7 mouse cellular contexts compared by ENCODE assay signal in the genomic region with DNA sequence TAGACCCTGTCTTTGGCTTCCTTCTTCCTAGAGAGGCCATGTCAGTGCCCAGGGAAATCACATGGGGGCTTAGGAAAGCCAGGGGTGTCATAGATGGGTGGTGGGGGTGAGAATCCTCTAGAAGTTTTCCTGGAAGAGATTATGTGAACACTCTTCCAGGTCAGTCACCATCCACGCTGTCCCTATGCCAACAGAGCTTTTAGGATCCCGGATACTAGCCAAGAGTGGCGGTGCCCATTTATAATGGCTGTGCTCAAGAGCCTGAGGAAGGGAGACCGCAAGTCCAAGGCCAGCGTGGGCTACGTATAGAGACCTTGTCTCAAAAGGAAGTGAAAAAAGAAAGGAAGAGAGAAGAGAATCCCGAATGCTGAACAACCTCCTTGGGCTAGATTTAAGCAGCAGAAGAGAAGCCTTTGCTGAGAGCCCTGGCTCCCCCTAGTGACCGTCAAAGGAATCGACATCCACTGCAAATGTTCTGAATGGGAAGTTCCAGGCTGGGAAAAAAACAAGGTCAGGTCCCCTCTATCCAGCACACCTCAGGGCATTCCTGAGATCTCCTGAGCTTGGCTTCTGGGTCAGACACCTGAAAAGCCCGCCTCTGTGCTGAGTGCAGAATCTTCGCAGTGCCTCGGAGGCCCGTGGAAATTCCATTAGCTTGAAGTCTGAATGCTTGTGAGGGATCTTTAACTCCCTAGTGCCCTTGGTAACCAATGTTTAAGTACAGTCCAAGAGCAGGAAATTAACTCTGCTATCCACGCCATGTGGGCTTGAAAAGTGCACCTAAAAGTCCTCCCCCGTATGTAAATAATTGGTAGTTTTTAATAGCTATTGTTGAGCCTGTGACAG. TPM values are rescaled to one million over a fixed set of nuclear protein-coding genes. Genes with fewer than 3 reads are reported as not detected.
DNase-seq lines count a peak whose midpoint lies in the region; ATAC-seq and TF ChIP-seq lines count a peak whose summit lies in the region.

No protein-coding gene starts in this region.

- 26% methylated on average over 15 of the region's 15 CpGs for WGBS in forebrain, postnatal 0 days
- 32% methylated on average over 15 of the region's 15 CpGs for WGBS in intestine, embryonic 14.5 days
- WGBS in midbrain, embryonic 12.5 days: 29% methylated on average over 15 of the region's 15 CpGs
- WGBS in small intestine, adult 2 months: 23% methylated on average over 15 of the region's 15 CpGs

- no peak overlapping the region for H3K9ac ChIP-seq in forebrain, postnatal 0 days
- no peak overlapping the region for H3K9ac ChIP-seq in intestine, embryonic 14.5 days (ENCODE audit: low read length)
- no peak overlapping the region for H3K9ac ChIP-seq in midbrain, embryonic 12.5 days (replicated peaks)

- H3K27ac ChIP-seq in forebrain, postnatal 0 days (ENCODE audit: low read depth, low read length): no peak overlapping the region
- H3K27ac ChIP-seq in intestine, embryonic 14.5 days (ENCODE audit: low read depth): no peak overlapping the region
- H3K27ac ChIP-seq in midbrain, embryonic 12.5 days (replicated peaks): no peak overlapping the region
- no peak overlapping the region for H3K27ac ChIP-seq in small intestine, adult 2 months (ENCODE audit: insufficient read depth, low read depth, low read length)

- no peak overlapping the region for H3K4me3 ChIP-seq in forebrain, postnatal 0 days (ENCODE audit: low read depth, low read length)
- H3K4me3 ChIP-seq in intestine, embryonic 14.5 days (ENCODE audit: low read depth, low read length): no peak overlapping the region
- no peak overlapping the region for H3K4me3 ChIP-seq in midbrain, embryonic 12.5 days
- H3K4me3 ChIP-seq in small intestine, adult 2 months (ENCODE audit: low read depth, low read length): no peak overlapping the region

- TF ChIP-seq CTCF in forebrain, postnatal 0 days (IDR thresholded peaks at IDR 0.05; ENCODE audit: low read depth): peak; percentile 92
- peak; percentile 88; the same call in 1 of the 2 replicates for TF ChIP-seq CTCF in small intestine, adult 2 months (IDR thresholded peaks at IDR 0.05; ENCODE audit: extremely low read depth, insufficient read length, insufficient replicate concordance, low read depth, low read length)

- H3K4me2 ChIP-seq in forebrain, postnatal 0 days (ENCODE audit: low read depth): peak overlapping the region; percentile 17; the same call in 1 of the 2 replicates
- H3K4me2 ChIP-seq in intestine, embryonic 14.5 days (ENCODE audit: low read length): no peak overlapping the region
- H3K4me2 ChIP-seq in midbrain, embryonic 12.5 days (replicated peaks): no peak overlapping the region

- peak; percentile 71 for DNase-seq in R1 (ENCODE audit: low read depth, low spot score)
- peak; percentile 64 to 72 for DNase-seq in cerebellum, adult 18-20 months
- DNase-seq in forebrain, postnatal 0 days: peak; percentile 81
- peak; percentile 80 for DNase-seq in intestine, embryonic 14.5 days (ENCODE audit: low spot score)
- peak; percentile 77 to 85 for DNase-seq in left cerebral cortex, postnatal 14 days (ENCODE audit: low spot score in 2 of 2)

- H3K4me1 ChIP-seq in forebrain, postnatal 0 days (ENCODE audit: insufficient read depth): peaks cover 3% of the 10 kb centered on the region; the same call in 1 of the 2 replicates
- H3K4me1 ChIP-seq in intestine, embryonic 14.5 days (replicated peaks; ENCODE audit: control insufficient read depth, insufficient read depth, low read length): no peaks in the 10 kb centered on the region
- H3K4me1 ChIP-seq in midbrain, embryonic 12.5 days: no peaks in the 10 kb centered on the region
- no peaks in the 10 kb centered on the region for H3K4me1 ChIP-seq in small intestine, adult 2 months (ENCODE audit: control insufficient read depth, insufficient read depth, insufficient read length, low read length)

- no peaks in the 10 kb centered on the region; the same call in 1 of the 2 replicates for H3K27me3 ChIP-seq in forebrain, postnatal 0 days (ENCODE audit: insufficient read depth, low read length)
- no peaks in the 10 kb centered on the region for H3K27me3 ChIP-seq in intestine, embryonic 14.5 days (replicated peaks; ENCODE audit: control insufficient read depth, insufficient read depth, low read length)
- H3K27me3 ChIP-seq in midbrain, embryonic 12.5 days: 0 out of 2 replicates have a peak, but pooled peaks cover 3% of the 10 kb centered on the region
- H3K27me3 ChIP-seq in small intestine, adult 2 months (ENCODE audit: control insufficient read depth, insufficient read depth, low read length): no peaks in the 10 kb centered on the region

- no peaks in the 10 kb centered on the region for H3K36me3 ChIP-seq in forebrain, postnatal 0 days (ENCODE audit: insufficient read depth)
- no peaks in the 10 kb centered on the region for H3K36me3 ChIP-seq in intestine, embryonic 14.5 days (ENCODE audit: control insufficient read depth, insufficient read depth, low read length)
- H3K36me3 ChIP-seq in midbrain, embryonic 12.5 days: no peaks in the 10 kb centered on the region
- H3K36me3 ChIP-seq in small intestine, adult 2 months (ENCODE audit: control insufficient read depth, insufficient read depth, low read length): no peaks in the 10 kb centered on the region

- no peak for TF ChIP-seq POLR2A in small intestine, adult 2 months (IDR thresholded peaks at IDR 0.05; ENCODE audit: low read depth, low read length)

- no peaks in the 10 kb centered on the region for H3K9me3 ChIP-seq in forebrain, postnatal 0 days (ENCODE audit: low read length)
- no peaks in the 10 kb centered on the region for H3K9me3 ChIP-seq in intestine, embryonic 14.5 days (ENCODE audit: control insufficient read depth, low read length)
- no peaks in the 10 kb centered on the region for H3K9me3 ChIP-seq in midbrain, embryonic 12.5 days

- intact Hi-C loops in left cerebral cortex, postnatal 14 days (cut with DNase I): no loop called here

- peak; percentile 73 for ATAC-seq in forebrain, postnatal 0 days
- peak; percentile 68 for ATAC-seq in intestine, embryonic 14.5 days (replicated peaks; ENCODE audit: low FRiP score, low TSS enrichment, low read depth)
- ATAC-seq in midbrain, embryonic 12.5 days (ENCODE audit: low FRiP score, low read depth): peak; percentile 62

RNA-seq across cellular contexts. Expression of a gene that starts 50.5 kb away (rescaled TPM):
- 10.9 and 18.1 TPM in 2 replicates for total RNA-seq in forebrain, postnatal 0 days (2014; rRNA removed)
- 8.1 and 8.4 TPM in 2 replicates for polyA plus RNA-seq in forebrain, postnatal 0 days (2015; fragmentation: Nextera tagmentation; extraction: Ambion mirVana)
- 26.6 and 28.3 TPM in 2 replicates for polyA plus RNA-seq in intestine, embryonic 14.5 days (2014; fragmentation: Nextera tagmentation; extraction: Ambion mirVana)
- total RNA-seq in left cerebral cortex, postnatal 14 days (2021): 10 to 100 TPM; 16.4 to 17.4 TPM
- 14.0 and 16.5 TPM in 2 replicates for polyA plus RNA-seq in midbrain, embryonic 12.5 days (2016; fragmentation: Nextera tagmentation; extraction: Ambion mirVana)
- polyA plus RNA-seq in small intestine, adult 2 months (2012; rRNA removed): 6.5 and 13.2 TPM in 2 replicates
